Mouse (Mus musculus) ES-Bruce4 (cell line): ENCODE results near the gene Adgrg6.

Experiments used
- CTCF ChIP-seq: IDR thresholded peaks from one replicate; pipeline ENCODE4 v1.8.1; 2011; ENCODE audit warnings: low read depth, low read length
- EP300 ChIP-seq: IDR thresholded peaks from 2 replicates; pipeline ENCODE4 v1.6.1; 2011; ENCODE audit warnings: low read depth, low read length; ENCODE audit not compliant: insufficient read depth
- POLR2A ChIP-seq: IDR thresholded peaks from one replicate; pipeline ENCODE4 v1.8.1; 2011; ENCODE audit warnings: low read length; ENCODE audit not compliant: insufficient read depth

DNA sequence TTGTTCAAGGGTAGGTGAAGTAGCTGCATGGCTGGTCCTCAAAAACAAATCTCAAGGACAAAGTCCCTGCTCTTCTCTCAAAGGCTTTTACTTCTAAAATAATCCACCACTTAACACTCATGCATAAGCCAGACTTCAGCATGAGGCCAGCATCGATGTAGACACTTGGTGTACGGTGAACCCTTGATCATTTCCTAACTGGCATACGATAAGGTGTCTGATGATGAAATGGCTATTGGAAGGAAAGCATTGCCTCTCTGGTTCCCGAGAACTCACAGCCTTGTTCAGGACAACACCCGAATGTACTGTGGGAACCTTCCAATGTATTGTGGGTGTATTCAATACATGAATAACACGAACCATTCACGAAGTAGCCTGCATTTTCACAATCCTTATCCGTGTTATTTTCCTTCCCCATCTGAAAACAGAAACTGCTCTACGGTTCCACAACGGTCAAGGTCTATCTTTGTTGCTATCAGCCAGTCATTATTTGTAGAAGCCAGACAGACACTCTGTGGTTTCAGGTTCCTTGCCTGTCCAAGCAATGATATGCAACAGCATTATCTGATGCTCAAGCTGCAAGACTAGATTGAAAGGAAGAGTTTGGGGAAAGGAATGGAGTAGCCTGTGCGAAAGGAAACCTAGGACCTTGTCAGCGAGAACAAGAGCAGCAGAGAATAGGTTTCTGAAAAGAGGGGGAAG is 99.7 kb downstream of the Adgrg6 start:
- no peak for TF ChIP-seq POLR2A
- TF ChIP-seq CTCF, result no peak
- TF ChIP-seq EP300, result no peak
